Mouse (Mus musculus) testis, postnatal 10 days (tissue): Measurements from ENCODE around the gene Pygm.
A peak's percentile ranks its signal among the peaks of the same experiment; 100 is the strongest.

Experiments used
- DNase-seq: peaks from one replicate; pipeline ENCODE4 v3.0.0; 2021; ENCODE audit warnings: low spot score

The Pygm gene

GRCm38 (mm10) chr19:6384128-6384527 lies at the start of gene Pygm:
TSS of gene Pygm (plus strand) at chr19:6384399.
- peak; percentile 86 for DNase-seq

- DNase-seq: peak; percentile 94
Observed at GRCm38 (mm10) chr19:6334673-6335457, 49.3 kb upstream of the Pygm start, which contains the start of gene Men1. TSS of gene Men1 (plus strand) at chr19:6334979.

GRCm38 (mm10) chr19:6335458-6335827 lies 48.8 kb upstream of the Pygm start:
- DNase-seq: peak; percentile 65

- DNase-seq: no peak
Observed at GRCm38 (mm10) chr19:6336920-6337319, 47.3 kb upstream of the Pygm start.

- no peak for DNase-seq
Observed at GRCm38 (mm10) chr19:6338171-6338570, 46.0 kb upstream of the Pygm start.

GRCm38 (mm10) chr19:6338716-6339115 lies 45.5 kb upstream of the Pygm start:
- DNase-seq: no peak

- no peak for DNase-seq
Observed at GRCm38 (mm10) chr19:6339191-6339590, 45.0 kb upstream of the Pygm start.

- no peak for DNase-seq
Observed at GRCm38 (mm10) chr19:6339890-6340504, 44.2 kb upstream of the Pygm start.

- DNase-seq: peak; percentile 93
Observed at GRCm38 (mm10) chr19:6340524-6341452, 43.4 kb upstream of the Pygm start, which contains the start of gene Map4k2. TSS of gene Map4k2 (plus strand) at chr19:6341135.

- DNase-seq: no peak
Observed at GRCm38 (mm10) chr19:6341453-6342077, 42.6 kb upstream of the Pygm start.

- DNase-seq: no peak
Observed at GRCm38 (mm10) chr19:6342276-6342933, 41.8 kb upstream of the Pygm start.

GRCm38 (mm10) chr19:6343066-6343925 lies 40.9 kb upstream of the Pygm start:
- no peak for DNase-seq

- DNase-seq: no peak
Observed at GRCm38 (mm10) chr19:6343996-6344395, 40.2 kb upstream of the Pygm start.

- DNase-seq: no peak
Observed at GRCm38 (mm10) chr19:6346023-6346422, 38.2 kb upstream of the Pygm start.

GRCm38 (mm10) chr19:6346661-6347060 lies 37.5 kb upstream of the Pygm start:
- no peak for DNase-seq

GRCm38 (mm10) chr19:6347615-6348014 lies 36.6 kb upstream of the Pygm start:
- DNase-seq: no peak

GRCm38 (mm10) chr19:6348717-6349116 lies 35.5 kb upstream of the Pygm start:
- no peak for DNase-seq

- no peak for DNase-seq
Observed at GRCm38 (mm10) chr19:6349215-6349983, 34.8 kb upstream of the Pygm start.

GRCm38 (mm10) chr19:6351431-6352106 lies 32.6 kb upstream of the Pygm start:
- DNase-seq: no peak
